Mouse (Mus musculus) C2C12 (cell line): ENCODE data around the gene Mical2.

ENCODE experiments used
- CTCF ChIP-seq: IDR thresholded peaks from one replicate; pipeline ENCODE4 v1.5.1; 2011; ENCODE audit not compliant: control insufficient read depth, insufficient read depth, insufficient read length
- FOSL1 ChIP-seq: IDR thresholded peaks from one replicate; pipeline ENCODE4 v1.8.0; 2011; ENCODE audit warnings: mild to moderate bottlenecking, low read length; ENCODE audit not compliant: poor library complexity, insufficient read depth, severe bottlenecking
- MAX ChIP-seq: IDR thresholded peaks from one replicate; pipeline ENCODE4 v1.6.1; 2011; ENCODE audit warnings: mild to moderate bottlenecking, control low read depth
- MYOG ChIP-seq: IDR thresholded peaks from one replicate; pipeline ENCODE4 v1.6.1; 2011; ENCODE audit not compliant: control insufficient read depth, insufficient read length; ENCODE audit errors: extremely low read depth
- USF1 ChIP-seq: IDR thresholded peaks from one replicate; pipeline ENCODE4 v1.6.1; 2011; ENCODE audit warnings: low read depth, mild to moderate bottlenecking, control low read depth, moderate library complexity

- TF ChIP-seq MAX, result no peak
- TF ChIP-seq MYOG, result no peak
- TF ChIP-seq CTCF, result no peak
- TF ChIP-seq FOSL1, result no peak
- TF ChIP-seq USF1, result no peak
These were observed 54.8 kb downstream of the Mical2 start for GRCm38 (mm10) chr7:112280474-112280873.
